Comparison of ENCODE assay signal across 10 mouse cellular contexts in the genomic region with DNA sequence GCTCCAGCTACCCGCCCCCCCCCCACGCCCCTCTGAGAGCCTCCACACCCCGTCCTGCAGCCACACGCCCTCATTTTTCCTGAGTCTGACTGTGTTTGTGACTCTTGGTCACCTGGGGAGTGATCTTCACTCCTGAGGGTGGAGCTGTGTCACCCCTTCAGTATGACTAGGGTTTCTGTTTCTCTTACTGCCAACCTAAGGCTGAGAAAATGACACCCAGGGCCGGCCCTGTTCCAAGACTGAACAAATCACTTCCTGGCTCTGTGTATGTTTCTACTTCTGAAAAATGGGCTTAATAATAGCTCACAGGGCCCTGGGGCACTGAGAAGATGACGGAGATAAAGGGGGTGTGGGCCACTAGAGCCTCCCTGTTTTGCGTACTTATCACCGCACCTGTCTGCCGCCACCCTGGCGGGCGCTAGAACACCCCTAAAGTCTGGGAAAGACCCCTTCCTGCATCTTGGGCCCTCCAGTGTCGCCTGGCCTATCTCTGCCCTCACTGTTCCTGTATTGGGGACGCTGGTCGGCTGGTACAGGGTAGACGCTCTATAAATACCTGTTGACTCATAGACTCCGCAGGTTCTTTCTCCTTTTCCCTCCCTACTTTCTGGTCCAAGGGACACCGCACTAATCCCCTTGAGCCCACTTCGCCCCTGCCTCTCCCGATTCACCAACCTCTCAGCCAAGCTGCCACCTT. TPM values are rescaled to one million over a fixed set of nuclear protein-coding genes. Genes with fewer than 3 reads are reported as not detected.
DNase-seq lines count a peak whose midpoint lies in the region; ATAC-seq and TF ChIP-seq lines count a peak whose summit lies in the region.
"Had no signal": no experiment of that assay in that cellular context is flagged by ENCODE, and none has a peak within 500 bp of the region (broad histone marks: within the 10 kb centered on the region; RNA-seq: fewer than 3 reads in every experiment).

No protein-coding gene starts in this region.

- H3K4me3 ChIP-seq in forebrain, embryonic 11.5 days (ENCODE audit: low read depth, low read length) = 0 out of 2 replicates have a peak overlapping the region, but pooled peaks have one; percentile 3
- no peak overlapping the region for H3K4me3 ChIP-seq in forebrain, embryonic 16.5 days (replicated peaks; ENCODE audit: low read length)
- H3K4me3 ChIP-seq in lung, adult 2 months (replicated peaks; ENCODE audit: extremely low read depth, low read depth, low read length) = peak overlapping the region; percentile 69
- H3K4me3 ChIP-seq in neural tube, embryonic 15.5 days (replicated peaks) = peak overlapping the region; percentile 13; the same call in 1 of the 2 replicates

- 27% methylated on average over 19 of the region's 19 CpGs for WGBS in forebrain, embryonic 11.5 days
- 21% methylated on average over 19 of the region's 19 CpGs for WGBS in forebrain, embryonic 16.5 days
- WGBS in lung, adult 2 months = 22% methylated on average over 19 of the region's 19 CpGs
- 16% methylated on average over 19 of the region's 19 CpGs for WGBS in large intestine, adult 2 months
- WGBS in neural tube, embryonic 15.5 days = 31% methylated on average over 19 of the region's 19 CpGs

- no peak for TF ChIP-seq CTCF in lung, adult 2 months (IDR thresholded peaks at IDR 0.05; ENCODE audit: insufficient read depth, low read length)

- H3K4me2 ChIP-seq in forebrain, embryonic 11.5 days (ENCODE audit: low read depth, low read length, severe bottlenecking) = peak overlapping the region; percentile 39; the same call in 1 of the 2 replicates
- no peak overlapping the region for H3K4me2 ChIP-seq in forebrain, embryonic 16.5 days (ENCODE audit: low read length)
- peak overlapping the region; percentile 43 for H3K4me2 ChIP-seq in neural tube, embryonic 15.5 days

- H3K27ac ChIP-seq in forebrain, embryonic 11.5 days (ENCODE audit: low read depth, low read length) = no peak overlapping the region
- no peak overlapping the region for H3K27ac ChIP-seq in forebrain, embryonic 16.5 days (ENCODE audit: low read length)
- no peak overlapping the region for H3K27ac ChIP-seq in neural tube, embryonic 15.5 days (replicated peaks)

- H3K27me3 ChIP-seq in forebrain, embryonic 11.5 days (ENCODE audit: control insufficient read depth, insufficient read depth, low read length) = peaks cover 8% of the 10 kb centered on the region
- H3K27me3 ChIP-seq in forebrain, embryonic 16.5 days (replicated peaks; ENCODE audit: control insufficient read depth, insufficient read depth, low read length) = peaks cover 3% of the 10 kb centered on the region
- peaks cover 23% of the 10 kb centered on the region for H3K27me3 ChIP-seq in neural tube, embryonic 15.5 days (replicated peaks)

- H3K9ac ChIP-seq in forebrain, embryonic 11.5 days (ENCODE audit: low read length) = no peak overlapping the region
- H3K9ac ChIP-seq in forebrain, embryonic 16.5 days (replicated peaks; ENCODE audit: low read depth, low read length) = no peak overlapping the region
- H3K9ac ChIP-seq in neural tube, embryonic 15.5 days (replicated peaks) = no peak overlapping the region

- H3K9me3 ChIP-seq in forebrain, embryonic 11.5 days (ENCODE audit: control insufficient read depth, low read length) = no peaks in the 10 kb centered on the region
- H3K9me3 ChIP-seq in forebrain, embryonic 16.5 days (ENCODE audit: control insufficient read depth, low read length) = no peaks in the 10 kb centered on the region
- H3K9me3 ChIP-seq in neural tube, embryonic 15.5 days (replicated peaks) = no peaks in the 10 kb centered on the region

- ATAC-seq in forebrain, embryonic 11.5 days (replicated peaks; ENCODE audit: low FRiP score) = no peak
- ATAC-seq in forebrain, embryonic 16.5 days = no peak
- ATAC-seq in neural tube, embryonic 15.5 days (ENCODE audit: low FRiP score) = 0 out of 2 replicates have a peak, but pooled peaks have one; percentile 17

- H3K36me3 ChIP-seq in forebrain, embryonic 11.5 days (ENCODE audit: control insufficient read depth, insufficient read depth, low read length) = no peaks in the 10 kb centered on the region
- H3K36me3 ChIP-seq in forebrain, embryonic 16.5 days (ENCODE audit: control insufficient read depth, insufficient read depth) = no peaks in the 10 kb centered on the region
- H3K36me3 ChIP-seq in neural tube, embryonic 15.5 days = no peaks in the 10 kb centered on the region

- no peak for DNase-seq in forebrain, embryonic 11.5 days (ENCODE audit: low spot score)
- DNase-seq in lung, adult 2 months = no peak
- DNase-seq in lung, postnatal 10 days = no peak
- peak; percentile 28 for DNase-seq in large intestine, adult 2 months (ENCODE audit: low read depth, low spot score)
- no peak for DNase-seq in adrenal gland, postnatal 4 days (ENCODE audit: low spot score in 2 of 2)
- no peak for DNase-seq in cerebellum, postnatal 36 days
- DNase-seq: B cell, adult 2 months had no signal

- TF ChIP-seq POLR2A in lung, adult 2 months (IDR thresholded peaks at IDR 0.05; ENCODE audit: borderline replicate concordance, extremely low read depth, low read depth, low read length) = no peak

- no peaks in the 10 kb centered on the region; the same call in 1 of the 2 replicates for H3K4me1 ChIP-seq in forebrain, embryonic 11.5 days (replicated peaks; ENCODE audit: control insufficient read depth, insufficient read depth, low read length)
- peaks cover 7% of the 10 kb centered on the region for H3K4me1 ChIP-seq in forebrain, embryonic 16.5 days (replicated peaks; ENCODE audit: control insufficient read depth, insufficient read depth, low read length)
- H3K4me1 ChIP-seq in lung, adult 2 months (ENCODE audit: control insufficient read depth, insufficient read depth, low read length) = 0 out of 2 replicates have a peak, but pooled peaks cover 4% of the 10 kb centered on the region
- peaks cover 11% of the 10 kb centered on the region for H3K4me1 ChIP-seq in neural tube, embryonic 15.5 days

RNA-seq across cellular contexts. Expression of a gene that starts 0.5 kb away (rescaled TPM):
- polyA plus RNA-seq in forebrain, embryonic 11.5 days (2014; fragmentation: Nextera tagmentation; extraction: Ambion mirVana) = 0.24 and 0.45 TPM in 2 replicates
- polyA plus RNA-seq in forebrain, embryonic 16.5 days (2015; fragmentation: Nextera tagmentation; extraction: Ambion mirVana) = 0.21 and 0.33 TPM in 2 replicates
- polyA plus RNA-seq in lung, adult 2 months (2012; rRNA removed) = 13.8 and 15.8 TPM in 2 replicates
- polyA plus RNA-seq in large intestine, adult 2 months (2012; rRNA removed) = 30.7 and 41.9 TPM in 2 replicates
- polyA plus RNA-seq in neural tube, embryonic 15.5 days (2015; fragmentation: Nextera tagmentation; extraction: Ambion mirVana) = 0.20 and 1.4 TPM in 2 replicates
- 1 to 10 TPM in 1 of 2 experiments, under 1 TPM in 1; 0.34 to 3.0 TPM for total RNA-seq in adrenal gland, postnatal 4 days (2021)

RNA-seq across cellular contexts. Expression of a gene that starts 5.7 kb away (rescaled TPM):
- 0.64 and 0.77 TPM in 2 replicates for polyA plus RNA-seq in forebrain, embryonic 11.5 days (2014; fragmentation: Nextera tagmentation; extraction: Ambion mirVana)
- polyA plus RNA-seq in forebrain, embryonic 16.5 days (2015; fragmentation: Nextera tagmentation; extraction: Ambion mirVana) = 0.31 and 0.61 TPM in 2 replicates
- polyA plus RNA-seq in lung, adult 2 months (2012; rRNA removed) = not detected in 2 replicates
- polyA plus RNA-seq in large intestine, adult 2 months (2012; rRNA removed) = not detected in 2 replicates
- 0.42 TPM in 1 of 2 replicates, not detected in the other for polyA plus RNA-seq in neural tube, embryonic 15.5 days (2015; fragmentation: Nextera tagmentation; extraction: Ambion mirVana)
- total RNA-seq in adrenal gland, postnatal 4 days (2021) = not detected
- total RNA-seq: layer of hippocampus, postnatal 25 days had no signal

RNA-seq across cellular contexts. Expression of a gene that starts 7.7 kb away (rescaled TPM):
- 17.8 and 18.0 TPM in 2 replicates for polyA plus RNA-seq in forebrain, embryonic 11.5 days (2014; fragmentation: Nextera tagmentation; extraction: Ambion mirVana)
- polyA plus RNA-seq in forebrain, embryonic 16.5 days (2015; fragmentation: Nextera tagmentation; extraction: Ambion mirVana) = 17.1 TPM in 2 replicates
- 7.2 and 7.5 TPM in 2 replicates for polyA plus RNA-seq in lung, adult 2 months (2012; rRNA removed)
- polyA plus RNA-seq in large intestine, adult 2 months (2012; rRNA removed) = 7.6 and 9.1 TPM in 2 replicates
- 13.9 and 14.8 TPM in 2 replicates for polyA plus RNA-seq in neural tube, embryonic 15.5 days (2015; fragmentation: Nextera tagmentation; extraction: Ambion mirVana)
- total RNA-seq in adrenal gland, postnatal 4 days (2021) = 10 to 100 TPM; 11.3 to 12.5 TPM

RNA-seq across cellular contexts. Expression of a gene that starts 9.0 kb away (rescaled TPM):
- polyA plus RNA-seq in forebrain, embryonic 11.5 days (2014; fragmentation: Nextera tagmentation; extraction: Ambion mirVana) = 0.63 TPM in 1 of 2 replicates, not detected in the other
- polyA plus RNA-seq in forebrain, embryonic 16.5 days (2015; fragmentation: Nextera tagmentation; extraction: Ambion mirVana) = not detected in 2 replicates
- polyA plus RNA-seq in lung, adult 2 months (2012; rRNA removed) = not detected in 2 replicates
- not detected in 2 replicates for polyA plus RNA-seq in large intestine, adult 2 months (2012; rRNA removed)
- polyA plus RNA-seq in neural tube, embryonic 15.5 days (2015; fragmentation: Nextera tagmentation; extraction: Ambion mirVana) = not detected in 2 replicates
- not detected for total RNA-seq in adrenal gland, postnatal 4 days (2021)
- total RNA-seq: layer of hippocampus, postnatal 25 days had no signal

RNA-seq across cellular contexts. Expression of a gene that starts 10.5 kb away (rescaled TPM):
- not detected in 2 replicates for polyA plus RNA-seq in forebrain, embryonic 11.5 days (2014; fragmentation: Nextera tagmentation; extraction: Ambion mirVana)
- polyA plus RNA-seq in forebrain, embryonic 16.5 days (2015; fragmentation: Nextera tagmentation; extraction: Ambion mirVana) = not detected in 2 replicates
- 0.20 and 0.31 TPM in 2 replicates for polyA plus RNA-seq in lung, adult 2 months (2012; rRNA removed)
- 1.4 and 1.5 TPM in 2 replicates for polyA plus RNA-seq in large intestine, adult 2 months (2012; rRNA removed)
- not detected in 2 replicates for polyA plus RNA-seq in neural tube, embryonic 15.5 days (2015; fragmentation: Nextera tagmentation; extraction: Ambion mirVana)
- not detected for total RNA-seq in adrenal gland, postnatal 4 days (2021)
- total RNA-seq: layer of hippocampus, postnatal 25 days had no signal
